8 mouse cellular contexts compared by ENCODE assay signal in genomic region chr19:4282898-4283553, GRCm38 (mm10). TPM values are rescaled to one million over a fixed set of nuclear protein-coding genes. Genes with fewer than 3 reads are reported as not detected.
DNase-seq lines count a peak whose midpoint lies in the region; ATAC-seq and TF ChIP-seq lines count a peak whose summit lies in the region.

Gene Ankrd13d, minus strand, starts transcription at chr19:4283137.

- no peak for TF ChIP-seq EP300 in ES-Bruce4 (IDR thresholded peaks at IDR 0.05; ENCODE audit: insufficient read depth, low read depth, low read length)
- no peak for TF ChIP-seq EP300 in liver, embryonic 14.5 days (IDR thresholded peaks at IDR 0.05; ENCODE audit: low read depth)

- H3K27ac ChIP-seq in ES-Bruce4 (ENCODE audit: insufficient read depth, low read length): no peak within 1 kb of the TSS
- H3K27ac ChIP-seq in forebrain, embryonic 12.5 days: 0 out of 2 replicates have a peak within 1 kb of the TSS, but pooled peaks have one; percentile 25
- no peak within 1 kb of the TSS; the same call in 1 of the 2 replicates for H3K27ac ChIP-seq in heart, embryonic 16.5 days (ENCODE audit: low read length)
- no peak within 1 kb of the TSS for H3K27ac ChIP-seq in liver, embryonic 14.5 days
- H3K27ac ChIP-seq in stomach, embryonic 16.5 days (ENCODE audit: low read length): peak within 1 kb of the TSS; percentile 58

- peak; percentile 96 for ATAC-seq in forebrain, embryonic 12.5 days (ENCODE audit: low FRiP score)
- peak; percentile 90 for ATAC-seq in heart, embryonic 16.5 days (replicated peaks; ENCODE audit: extremely low read depth, insufficient read depth, low FRiP score)
- ATAC-seq in liver, embryonic 14.5 days (ENCODE audit: insufficient read depth): peak; percentile 84
- ATAC-seq in stomach, embryonic 16.5 days (ENCODE audit: insufficient read depth, low FRiP score): peak; percentile 95

- peak within 1 kb of the TSS; percentile 41 for H3K9ac ChIP-seq in ES-Bruce4 (ENCODE audit: low read depth, poor library complexity, severe bottlenecking)
- peak within 1 kb of the TSS; percentile 74 for H3K9ac ChIP-seq in forebrain, embryonic 12.5 days
- H3K9ac ChIP-seq in heart, embryonic 16.5 days (ENCODE audit: low read length): peak within 1 kb of the TSS; percentile 72
- H3K9ac ChIP-seq in liver, embryonic 14.5 days (replicated peaks): peak within 1 kb of the TSS; percentile 10; the same call in 1 of the 2 replicates
- peak within 1 kb of the TSS; percentile 78 for H3K9ac ChIP-seq in stomach, embryonic 16.5 days (ENCODE audit: low read length)

- no peaks in the 10 kb centered on the region; the same call in 1 of the 2 replicates for H3K9me3 ChIP-seq in ES-Bruce4 (replicated peaks; ENCODE audit: control insufficient read depth, insufficient read depth, low read length, poor library complexity, severe bottlenecking)
- no peaks in the 10 kb centered on the region for H3K9me3 ChIP-seq in forebrain, embryonic 12.5 days
- H3K9me3 ChIP-seq in heart, embryonic 16.5 days (replicated peaks; ENCODE audit: control insufficient read depth, low read length): 0 out of 2 replicates have a peak, but pooled peaks cover 3% of the 10 kb centered on the region
- H3K9me3 ChIP-seq in liver, embryonic 14.5 days (ENCODE audit: control insufficient read depth, low read length): no peaks in the 10 kb centered on the region
- H3K9me3 ChIP-seq in stomach, embryonic 16.5 days (replicated peaks; ENCODE audit: control insufficient read depth, low read length): 0 out of 2 replicates have a peak, but pooled peaks cover 3% of the 10 kb centered on the region

- H3K27me3 ChIP-seq in ES-Bruce4 (ENCODE audit: control insufficient read depth, insufficient read depth, low read length, poor library complexity, severe bottlenecking): no peaks in the 10 kb centered on the region
- H3K27me3 ChIP-seq in forebrain, embryonic 12.5 days: peaks cover 6% of the 10 kb centered on the region; the same call in 1 of the 2 replicates
- no peaks in the 10 kb centered on the region for H3K27me3 ChIP-seq in heart, embryonic 16.5 days (ENCODE audit: control insufficient read depth, insufficient read depth, low read length)
- H3K27me3 ChIP-seq in liver, embryonic 14.5 days (ENCODE audit: control insufficient read depth, insufficient read depth, low read length): no peaks in the 10 kb centered on the region
- no peaks in the 10 kb centered on the region for H3K27me3 ChIP-seq in stomach, embryonic 16.5 days (ENCODE audit: control insufficient read depth, insufficient read depth, low read length)

- peak; percentile 66 for TF ChIP-seq CTCF in ES-Bruce4 (IDR thresholded peaks at IDR 0.05; ENCODE audit: low read depth, low read length)
- peak; percentile 85 for TF ChIP-seq CTCF in liver, embryonic 14.5 days (IDR thresholded peaks at IDR 0.05; ENCODE audit: low read depth)

- WGBS in forebrain, embryonic 12.5 days: 1% methylated on average over 41 of the region's 50 CpGs
- 0% methylated on average over 48 of the region's 50 CpGs for WGBS in heart, embryonic 16.5 days
- under 1% methylated on average over 46 of the region's 50 CpGs for WGBS in liver, embryonic 14.5 days (ENCODE audit: insufficient replicate concordance)
- 0% methylated on average over 50 of the region's 50 CpGs for WGBS in stomach, embryonic 16.5 days

- peak within 1 kb of the TSS; percentile 65 for H3K4me3 ChIP-seq in ES-Bruce4 (ENCODE audit: low read depth, low read length)
- peak within 1 kb of the TSS; percentile 64 for H3K4me3 ChIP-seq in forebrain, embryonic 12.5 days (replicated peaks)
- peak within 1 kb of the TSS; percentile 65 for H3K4me3 ChIP-seq in heart, embryonic 16.5 days (ENCODE audit: low read length)
- peak within 1 kb of the TSS; percentile 45 to 48 for H3K4me3 ChIP-seq in liver, embryonic 14.5 days (ENCODE audit: insufficient read depth in 1 of 2, low read depth in 2 of 2, low read length in 2 of 2)
- H3K4me3 ChIP-seq in stomach, embryonic 16.5 days (replicated peaks; ENCODE audit: low read length): peak within 1 kb of the TSS; percentile 67

- peak; percentile 60 for DNase-seq in c-Kit-positive CD71-positive TER-119-positive erythroid progenitor cells, embryonic 14.5 days (ENCODE audit: low spot score)
- DNase-seq in kidney, postnatal 36 days: peak; percentile 79 to 88
- peak; percentile 60 to 73 (median 61) for DNase-seq in liver, embryonic 14.5 days (ENCODE audit: low read depth in 3 of 3, low spot score in 3 of 3)
- peak; percentile 89 for DNase-seq in neural tube, embryonic 10.5 days (ENCODE audit: extremely low spot score, low spot score)

- peak; percentile 40 for TF ChIP-seq POLR2A in ES-Bruce4 (IDR thresholded peaks at IDR 0.05; ENCODE audit: insufficient read depth, low read length)

- H3K4me2 ChIP-seq in forebrain, embryonic 12.5 days: peak within 1 kb of the TSS; percentile 65
- peak within 1 kb of the TSS; percentile 84 for H3K4me2 ChIP-seq in heart, embryonic 16.5 days (ENCODE audit: low read depth, low read length)
- peak within 1 kb of the TSS; percentile 66 for H3K4me2 ChIP-seq in liver, embryonic 14.5 days (ENCODE audit: low read depth)
- peak within 1 kb of the TSS; percentile 78 for H3K4me2 ChIP-seq in stomach, embryonic 16.5 days (ENCODE audit: low read depth, low read length)

- H3K4me1 ChIP-seq in ES-Bruce4 (ENCODE audit: control insufficient read depth, insufficient read depth, low read length): no peaks in the 10 kb centered on the region
- H3K4me1 ChIP-seq in forebrain, embryonic 12.5 days: peaks cover 20% of the 10 kb centered on the region
- H3K4me1 ChIP-seq in heart, embryonic 16.5 days (ENCODE audit: control insufficient read depth, insufficient read depth, low read length): no peaks in the 10 kb centered on the region; the same call in 1 of the 2 replicates
- H3K4me1 ChIP-seq in liver, embryonic 14.5 days (replicated peaks; ENCODE audit: control insufficient read depth in 2 of 2, insufficient read depth in 2 of 2, low read length in 1 of 2): peaks cover 0 to 6% of the 10 kb centered on the region in 2 experiments; a peak in 1 of 4 replicates
- H3K4me1 ChIP-seq in stomach, embryonic 16.5 days (ENCODE audit: control insufficient read depth, insufficient read depth, low read length): 0 out of 2 replicates have a peak, but pooled peaks cover 4% of the 10 kb centered on the region

- H3K36me3 ChIP-seq in ES-Bruce4 (ENCODE audit: control insufficient read depth, insufficient read depth, low read length, poor library complexity, severe bottlenecking): no peaks in the 10 kb centered on the region; the same call in 1 of the 2 replicates
- H3K36me3 ChIP-seq in forebrain, embryonic 12.5 days (replicated peaks): peaks cover 27% of the 10 kb centered on the region
- peaks cover 25% of the 10 kb centered on the region for H3K36me3 ChIP-seq in heart, embryonic 16.5 days (ENCODE audit: control insufficient read depth, insufficient read depth)
- H3K36me3 ChIP-seq in liver, embryonic 14.5 days (replicated peaks; ENCODE audit: control insufficient read depth, insufficient read depth, low read depth): peaks cover 3% of the 10 kb centered on the region
- H3K36me3 ChIP-seq in stomach, embryonic 16.5 days (ENCODE audit: control insufficient read depth, insufficient read depth, low read length): peaks cover 26% of the 10 kb centered on the region

RNA-seq across cellular contexts. Expression of gene Ankrd13d, which starts in this region (rescaled TPM):
- polyA plus RNA-seq in ES-Bruce4 (2011; ENCODE audit: insufficient read depth, insufficient read length, low read depth, missing spikeins): 4.9 and 6.5 TPM in 2 replicates
- polyA plus RNA-seq in forebrain, embryonic 12.5 days (2016; fragmentation: Nextera tagmentation; extraction: Ambion mirVana): 12.6 and 14.2 TPM in 2 replicates
- polyA plus RNA-seq in heart, embryonic 16.5 days (2015; fragmentation: Nextera tagmentation; extraction: Ambion mirVana): 1.4 and 2.4 TPM in 2 replicates
- polyA plus RNA-seq in liver, embryonic 14.5 days (2012; rRNA removed): 0.93 and 1.3 TPM in 2 replicates
- 0.45 and 0.66 TPM in 2 replicates for polyA plus RNA-seq in liver, embryonic 14.5 days (2014; fragmentation: Nextera tagmentation; extraction: Ambion mirVana)
- polyA plus RNA-seq in stomach, embryonic 16.5 days (2015; fragmentation: Nextera tagmentation; extraction: Ambion mirVana): 10.9 and 11.9 TPM in 2 replicates

Comparison
In these comparisons a context has a peak if more than half of its experiments do, and no peak if none do; other contexts are left out.
1. H3K27ac ChIP-seq: peak in forebrain, embryonic 12.5 days (single experiment) and stomach, embryonic 16.5 days (single experiment); none in ES-Bruce4 (single experiment), heart, embryonic 16.5 days (single experiment) and liver, embryonic 14.5 days (single experiment).
2. H3K9ac ChIP-seq: peak in every context shown above with its lines; median percentile 78 in stomach, embryonic 16.5 days; 74 in forebrain, embryonic 12.5 days; 72 in heart, embryonic 16.5 days; 41 in ES-Bruce4; 10 in liver, embryonic 14.5 days.
3. Peak in every context shown above with its lines, with median percentiles within 50 percentile points of each other: H3K4me3 ChIP-seq, DNase-seq, ATAC-seq and H3K4me2 ChIP-seq.